Mouse (Mus musculus): Measurements from ENCODE around the gene Gnai1. TPM values are rescaled to one million over a fixed set of nuclear protein-coding genes. Genes with fewer than 3 reads are reported as not detected.

The Gnai1 gene
- polyA plus RNA-seq, 1 experiment from 2014 or later = 1.7 TPM

DNA sequence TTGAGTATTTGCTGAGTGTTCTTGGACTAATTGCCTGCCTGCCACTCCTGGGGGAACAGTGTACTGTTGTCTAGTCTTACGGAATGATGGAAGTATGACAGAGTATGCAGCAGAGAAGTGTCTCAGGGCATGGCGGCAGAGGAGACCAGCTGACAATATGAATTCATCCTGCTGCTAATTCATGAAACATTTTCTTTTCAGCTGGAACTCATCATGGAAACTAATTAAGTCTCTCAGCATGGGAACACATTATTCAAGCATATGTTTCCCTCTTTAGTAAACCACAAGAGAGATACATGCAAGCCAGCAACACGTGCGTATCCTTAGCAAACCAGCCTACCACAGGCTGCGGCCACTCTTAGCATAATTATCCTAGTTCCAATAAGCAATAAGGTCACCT, 67.4 kb downstream of the Gnai1 start:
- ATAC-seq = no peak

DNA sequence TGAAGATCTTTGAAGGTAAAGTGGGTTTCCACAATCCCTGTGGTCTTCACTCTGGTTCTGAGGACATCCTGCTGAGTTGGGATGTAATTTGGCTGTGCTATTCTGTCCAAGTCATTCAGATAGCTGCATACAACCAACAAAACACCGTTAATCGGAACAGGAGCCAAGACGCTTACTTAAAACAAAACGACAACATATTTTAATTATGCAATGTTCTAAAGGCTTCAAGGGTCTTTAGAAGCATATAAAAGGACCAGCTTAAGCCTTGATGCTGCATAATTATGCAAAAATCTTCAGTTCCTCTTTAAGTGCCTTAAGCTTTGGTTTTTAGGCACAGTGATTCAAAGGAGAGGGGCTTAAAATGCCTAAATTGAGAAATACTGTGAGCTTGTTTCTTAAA, 70.6 kb downstream of the Gnai1 start:
- Histone ChIP-seq H3K36me3 (replicated peaks; ENCODE audit: insufficient read depth, low read length) (no peaks in the 10 kb centered on the region), H3K4me3 (ENCODE audit: low read depth, low read length) (no peak overlapping the region), H3K4me1 (ENCODE audit: insufficient read depth) (no peaks in the 10 kb centered on the region), H3K9me3 (ENCODE audit: low read length) (peaks cover 2% of the 10 kb centered on the region; the same call in 1 of the 2 replicates), H3K27me3 (ENCODE audit: insufficient read depth, low read length) (no peaks in the 10 kb centered on the region), H3K4me2 (ENCODE audit: low read depth, low read length) (no peak overlapping the region), H3K9ac (replicated peaks) (no peak overlapping the region), H3K27ac (ENCODE audit: low read depth) (no peak overlapping the region)
- WGBS (ENCODE audit: insufficient replicate concordance) = 76% methylated on average over 4 of the region's 4 CpGs
- ATAC-seq (no peak), DNase-seq (no peak)
- TF ChIP-seq CTCF (IDR thresholded peaks at IDR 0.05; ENCODE audit: low read depth) (no peak), EP300 (IDR thresholded peaks at IDR 0.05; ENCODE audit: low read depth) (no peak)

More for the DNA sequence above, 67.4 kb downstream of the Gnai1 start:
- H3K9me3 ChIP-seq (ENCODE audit: low read length) = no peaks in the 10 kb centered on the region
- H3K27ac ChIP-seq (ENCODE audit: low read depth) = no peak overlapping the region
- no peaks in the 10 kb centered on the region for H3K27me3 ChIP-seq (ENCODE audit: insufficient read depth, low read length)
- H3K36me3 ChIP-seq (replicated peaks; ENCODE audit: insufficient read depth, low read length) = no peaks in the 10 kb centered on the region
- H3K4me2 ChIP-seq (ENCODE audit: low read depth, low read length) = no peak overlapping the region
- no peak overlapping the region for H3K4me3 ChIP-seq (ENCODE audit: low read depth, low read length)
- no peaks in the 10 kb centered on the region for H3K4me1 ChIP-seq (ENCODE audit: insufficient read depth)
- DNase-seq = no peak
- H3K9ac ChIP-seq (replicated peaks) = no peak overlapping the region
- WGBS (ENCODE audit: insufficient replicate concordance) = 88% methylated on average over 5 of the region's 5 CpGs
- TF ChIP-seq CTCF (IDR thresholded peaks at IDR 0.05; ENCODE audit: low read depth) = no peak
- TF ChIP-seq EP300 (IDR thresholded peaks at IDR 0.05; ENCODE audit: low read depth) = no peak

DNA sequence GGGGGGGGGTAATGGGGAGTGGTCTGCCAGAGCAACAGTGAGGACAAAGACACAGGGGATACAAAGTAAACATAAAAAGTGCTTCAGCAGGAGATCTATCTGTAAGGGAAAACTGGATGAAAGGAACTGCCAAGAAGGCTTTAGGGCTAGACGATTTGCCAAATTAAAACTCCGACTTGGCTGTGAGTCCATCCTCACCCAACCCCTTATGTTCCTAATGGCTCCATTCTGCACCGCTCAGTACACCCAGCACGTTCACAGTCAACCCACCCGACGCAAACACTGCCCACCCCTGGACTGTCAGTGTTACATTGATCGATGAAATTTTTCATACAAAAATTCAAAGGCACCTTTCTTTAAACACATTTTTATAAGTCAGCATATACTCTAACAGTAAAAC, 71.5 kb downstream of the Gnai1 start:
- Histone ChIP-seq H3K4me1 (ENCODE audit: insufficient read depth) (no peaks in the 10 kb centered on the region), H3K4me2 (ENCODE audit: low read depth, low read length) (no peak overlapping the region), H3K27ac (ENCODE audit: low read depth) (no peak overlapping the region), H3K9ac (replicated peaks) (no peak overlapping the region), H3K9me3 (ENCODE audit: low read length) (peaks cover 2% of the 10 kb centered on the region; the same call in 1 of the 2 replicates), H3K4me3 (ENCODE audit: low read depth, low read length) (no peak overlapping the region), H3K27me3 (ENCODE audit: insufficient read depth, low read length) (no peaks in the 10 kb centered on the region), H3K36me3 (replicated peaks; ENCODE audit: insufficient read depth, low read length) (no peaks in the 10 kb centered on the region)
- TF ChIP-seq CTCF (IDR thresholded peaks at IDR 0.05; ENCODE audit: low read depth) (no peak), EP300 (IDR thresholded peaks at IDR 0.05; ENCODE audit: low read depth) (no peak)
- ATAC-seq (no peak), DNase-seq (no peak)
- WGBS (ENCODE audit: insufficient replicate concordance) = 87% methylated on average over 7 of the region's 7 CpGs

DNA sequence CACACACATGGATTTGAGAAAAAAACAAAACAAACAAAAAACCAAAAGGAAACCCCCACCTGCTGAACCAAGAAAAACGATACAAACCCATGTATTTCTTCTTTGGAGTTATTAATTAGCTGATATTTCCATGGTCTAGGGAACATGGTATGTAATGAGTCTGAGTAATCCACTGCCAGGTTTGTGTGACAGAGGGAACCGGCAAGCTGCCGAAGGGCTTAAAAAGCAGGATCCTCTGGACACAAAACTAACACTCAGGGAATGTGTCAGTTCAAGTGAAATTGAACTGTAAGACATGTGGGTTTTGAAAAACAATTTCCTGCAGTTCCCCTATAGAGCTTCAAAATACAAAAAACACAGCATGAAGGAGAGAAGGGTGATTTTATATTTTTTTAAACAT, 72.1 kb downstream of the Gnai1 start:
- Histone ChIP-seq H3K4me2 (ENCODE audit: low read depth, low read length) (no peak overlapping the region), H3K36me3 (replicated peaks; ENCODE audit: insufficient read depth, low read length) (no peaks in the 10 kb centered on the region), H3K9ac (replicated peaks) (no peak overlapping the region), H3K9me3 (ENCODE audit: low read length) (peaks cover 2% of the 10 kb centered on the region; the same call in 1 of the 2 replicates), H3K4me1 (ENCODE audit: insufficient read depth) (no peaks in the 10 kb centered on the region), H3K27ac (ENCODE audit: low read depth) (no peak overlapping the region), H3K27me3 (ENCODE audit: insufficient read depth, low read length) (no peaks in the 10 kb centered on the region), H3K4me3 (ENCODE audit: low read depth, low read length) (no peak overlapping the region)
- 76% methylated on average over 3 of the region's 3 CpGs for WGBS (ENCODE audit: insufficient replicate concordance)
- TF ChIP-seq CTCF (IDR thresholded peaks at IDR 0.05; ENCODE audit: low read depth) (no peak), EP300 (IDR thresholded peaks at IDR 0.05; ENCODE audit: low read depth) (no peak)
- DNase-seq (no peak), ATAC-seq (no peak)

DNA sequence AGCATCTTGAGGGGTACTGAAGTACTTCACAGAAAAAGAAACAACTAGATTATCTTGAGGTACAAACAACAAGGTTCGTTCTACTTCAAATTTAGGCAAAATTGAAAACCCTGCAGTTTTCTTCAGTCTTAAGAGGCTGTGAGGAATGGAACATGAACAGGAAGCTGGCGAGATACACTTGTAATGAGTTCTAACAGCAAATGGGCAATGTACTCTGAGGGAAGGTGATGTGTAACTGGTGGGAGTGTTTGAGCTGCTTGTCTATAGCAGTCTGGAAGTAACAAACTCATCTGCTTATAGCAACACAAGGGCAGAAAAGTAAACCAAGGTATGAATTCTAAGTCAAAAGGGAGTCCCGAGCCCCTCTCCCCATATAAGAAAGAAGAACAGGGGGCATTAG, 78.1 kb downstream of the Gnai1 start:
- Histone ChIP-seq H3K27me3 (ENCODE audit: insufficient read depth, low read length) (no peaks in the 10 kb centered on the region), H3K4me3 (ENCODE audit: low read depth, low read length) (no peak overlapping the region), H3K27ac (ENCODE audit: low read depth) (no peak overlapping the region), H3K36me3 (replicated peaks; ENCODE audit: insufficient read depth, low read length) (no peaks in the 10 kb centered on the region), H3K9ac (replicated peaks) (no peak overlapping the region), H3K4me1 (ENCODE audit: insufficient read depth) (no peaks in the 10 kb centered on the region), H3K4me2 (ENCODE audit: low read depth, low read length) (no peak overlapping the region), H3K9me3 (ENCODE audit: low read length) (peaks cover 2% of the 10 kb centered on the region; the same call in 1 of the 2 replicates)
- DNase-seq (no peak), ATAC-seq (no peak)
- no peak for TF ChIP-seq CTCF (IDR thresholded peaks at IDR 0.05; ENCODE audit: low read depth)
- TF ChIP-seq EP300 (IDR thresholded peaks at IDR 0.05; ENCODE audit: low read depth) = no peak
- 70% methylated on average over 3 of the region's 3 CpGs for WGBS (ENCODE audit: insufficient replicate concordance)

DNA sequence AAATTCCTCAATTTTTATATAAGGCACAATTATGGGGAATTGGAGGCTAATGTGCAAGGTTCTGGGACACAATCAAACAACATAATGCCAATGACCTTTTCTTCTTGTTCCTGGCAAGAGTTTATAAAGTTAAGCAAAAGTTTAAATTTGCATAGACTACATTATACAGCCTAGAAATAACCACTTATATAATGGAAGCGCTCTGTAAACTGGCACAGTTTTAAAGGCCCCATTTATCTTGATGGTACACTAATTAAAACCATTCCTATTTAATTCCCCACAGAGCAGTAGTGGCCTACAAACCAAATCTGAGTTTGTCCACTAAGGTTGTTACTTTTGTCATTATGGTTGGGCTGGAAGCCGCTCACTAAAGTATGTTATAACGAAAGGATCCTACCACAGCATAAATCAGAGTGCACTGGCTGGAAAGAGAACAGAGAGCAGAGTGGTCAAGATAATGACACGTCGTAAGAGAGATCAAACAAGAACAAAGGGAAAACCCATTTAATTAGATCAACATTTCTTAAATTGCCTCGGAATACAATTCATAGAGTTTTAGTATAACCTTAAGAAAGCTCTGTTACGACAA, 85.7 kb downstream of the Gnai1 start:
- no peak overlapping the region for H3K4me2 ChIP-seq (ENCODE audit: low read depth, low read length)
- H3K9me3 ChIP-seq (ENCODE audit: low read length) = no peaks in the 10 kb centered on the region
- ATAC-seq (no peak), DNase-seq (no peak)
- no peak overlapping the region for H3K27ac ChIP-seq (ENCODE audit: low read depth)
- no peaks in the 10 kb centered on the region for H3K36me3 ChIP-seq (replicated peaks; ENCODE audit: insufficient read depth, low read length)
- TF ChIP-seq CTCF (IDR thresholded peaks at IDR 0.05; ENCODE audit: low read depth) (no peak), EP300 (IDR thresholded peaks at IDR 0.05; ENCODE audit: low read depth) (no peak)
- H3K4me1 ChIP-seq (ENCODE audit: insufficient read depth) = no peaks in the 10 kb centered on the region
- H3K9ac ChIP-seq (replicated peaks) = no peak overlapping the region
- H3K27me3 ChIP-seq (ENCODE audit: insufficient read depth, low read length) = no peaks in the 10 kb centered on the region
- 84% methylated on average over 7 of the region's 7 CpGs for WGBS (ENCODE audit: insufficient replicate concordance)
- no peak overlapping the region for H3K4me3 ChIP-seq (ENCODE audit: low read depth, low read length)
